Mouse (Mus musculus): ENCODE measurements around the gene Olfr948. TPM values are rescaled to one million over a fixed set of nuclear protein-coding genes. Genes with fewer than 3 reads are reported as not detected.

The Olfr948 gene
- total RNA-seq (2015): not detected in 2 replicates
- not detected in 2 replicates for total RNA-seq (2017)

GRCm38 (mm10) chr9:39325945-39326344 is at the start of gene Olfr948:
TSS of gene Olfr948 (minus strand) at chr9:39326045.
- no peak for ATAC-seq (replicated peaks; ENCODE audit: poor library complexity)

GRCm38 (mm10) chr9:39287136-39287535 is 38.7 kb downstream of the Olfr948 start:
- ATAC-seq (replicated peaks; ENCODE audit: poor library complexity): no peak

- no peak for ATAC-seq (replicated peaks; ENCODE audit: poor library complexity)
Observed at GRCm38 (mm10) chr9:39276718-39277117, 49.1 kb downstream of the Olfr948 start, which contains the start of gene Olfr945. TSS of gene Olfr945 (minus strand) at chr9:39276818.

Other genes starting within 250 kb of the Olfr948 start
- not detected in 2 replicates for gene Olfr938, start 247.2 kb downstream of the Olfr948 start, total RNA-seq (2015)
- not detected in 2 replicates for gene Olfr938, start 247.2 kb downstream of the Olfr948 start, total RNA-seq (2017)
- gene Olfr27, start 197.9 kb downstream of the Olfr948 start, total RNA-seq (2015): not detected in 2 replicates
- not detected in 2 replicates for gene Olfr27, start 197.9 kb downstream of the Olfr948 start, total RNA-seq (2017)
- gene Olfr943, start 159.7 kb downstream of the Olfr948 start, total RNA-seq (2015): not detected in 2 replicates
- not detected in 2 replicates for gene Olfr943, start 159.7 kb downstream of the Olfr948 start, total RNA-seq (2017)
- gene Olfr944, start 124.1 kb downstream of the Olfr948 start, total RNA-seq (2015): not detected in 2 replicates
- gene Olfr944, start 124.1 kb downstream of the Olfr948 start, total RNA-seq (2017): not detected in 2 replicates
- not detected in 2 replicates for gene Olfr1537, start 76.1 kb downstream of the Olfr948 start, total RNA-seq (2015)
- not detected in 2 replicates for gene Olfr1537, start 76.1 kb downstream of the Olfr948 start, total RNA-seq (2017)
- gene Olfr945, start 49.2 kb downstream of the Olfr948 start, total RNA-seq (2015): not detected in 2 replicates
- not detected in 2 replicates for gene Olfr945, start 49.2 kb downstream of the Olfr948 start, total RNA-seq (2017)
- not detected in 2 replicates for gene Olfr951, start 61.4 kb upstream of the Olfr948 start, total RNA-seq (2015)
- gene Olfr951, start 61.4 kb upstream of the Olfr948 start, total RNA-seq (2017): not detected in 2 replicates
- gene Olfr952, start 101.1 kb upstream of the Olfr948 start, total RNA-seq (2015): not detected in 2 replicates
- gene Olfr952, start 101.1 kb upstream of the Olfr948 start, total RNA-seq (2017): not detected in 2 replicates
- not detected in 2 replicates for gene Olfr954, start 130.7 kb upstream of the Olfr948 start, total RNA-seq (2015)
- not detected in 2 replicates for gene Olfr954, start 130.7 kb upstream of the Olfr948 start, total RNA-seq (2017)
- not detected in 2 replicates for gene Olfr955, start 145.9 kb upstream of the Olfr948 start, total RNA-seq (2015)
- gene Olfr955, start 145.9 kb upstream of the Olfr948 start, total RNA-seq (2017): not detected in 2 replicates
- gene Olfr44, start 167.9 kb upstream of the Olfr948 start, total RNA-seq (2015): not detected in 2 replicates
- not detected in 2 replicates for gene Olfr44, start 167.9 kb upstream of the Olfr948 start, total RNA-seq (2017)
- not detected in 2 replicates for gene Olfr957, start 189.8 kb upstream of the Olfr948 start, total RNA-seq (2015)
- gene Olfr957, start 189.8 kb upstream of the Olfr948 start, total RNA-seq (2017): not detected in 2 replicates
- gene Olfr958, start 228.0 kb upstream of the Olfr948 start, total RNA-seq (2015): not detected in 2 replicates
- gene Olfr958, start 228.0 kb upstream of the Olfr948 start, total RNA-seq (2017): not detected in 2 replicates
- gene Olfr959, start 249.5 kb upstream of the Olfr948 start, total RNA-seq (2015): not detected in 2 replicates
- gene Olfr959, start 249.5 kb upstream of the Olfr948 start, total RNA-seq (2017): not detected in 2 replicates

All from megakaryocyte progenitor cell, adult 5-6 weeks (primary cell).